Mouse (Mus musculus) liver, adult (tissue): ENCODE results near the gene Lztr1.

ENCODE experiments used
- GATA4 ChIP-seq: IDR thresholded peaks from 2 replicates; pipeline ENCODE4 v1.6.1; 2014; ENCODE audit warnings: mild to moderate bottlenecking, low read length; ENCODE audit not compliant: insufficient replicate concordance

Gene Lztr1

DNA sequence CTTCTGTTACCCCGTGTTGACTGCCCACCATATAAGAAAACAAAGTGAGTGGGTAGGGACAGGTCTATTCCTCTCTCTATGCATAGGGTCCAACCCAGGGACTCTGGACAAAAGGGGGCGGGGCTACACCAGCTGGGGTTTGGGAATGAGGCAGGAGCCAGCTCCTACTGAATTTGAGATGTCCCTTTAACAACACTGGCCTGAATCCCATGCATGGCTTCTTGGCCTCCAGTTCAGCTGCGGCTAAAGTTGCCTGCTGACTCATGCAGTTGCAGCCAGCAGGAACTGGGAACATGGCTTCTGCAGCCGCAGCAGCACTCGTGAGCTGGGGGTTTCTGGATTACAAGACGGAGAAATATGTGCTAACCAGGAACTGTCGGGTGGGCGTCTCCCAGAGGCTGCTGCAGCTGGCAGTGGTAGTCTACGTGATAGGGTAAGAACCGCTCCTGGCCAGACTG is 53.3 kb downstream of the Lztr1 start, which contains the start of gene P2rx6:
TSS of gene P2rx6 (plus strand) at position 135 of the 458 bp plus-strand sequence.
- no peak for TF ChIP-seq GATA4

DNA sequence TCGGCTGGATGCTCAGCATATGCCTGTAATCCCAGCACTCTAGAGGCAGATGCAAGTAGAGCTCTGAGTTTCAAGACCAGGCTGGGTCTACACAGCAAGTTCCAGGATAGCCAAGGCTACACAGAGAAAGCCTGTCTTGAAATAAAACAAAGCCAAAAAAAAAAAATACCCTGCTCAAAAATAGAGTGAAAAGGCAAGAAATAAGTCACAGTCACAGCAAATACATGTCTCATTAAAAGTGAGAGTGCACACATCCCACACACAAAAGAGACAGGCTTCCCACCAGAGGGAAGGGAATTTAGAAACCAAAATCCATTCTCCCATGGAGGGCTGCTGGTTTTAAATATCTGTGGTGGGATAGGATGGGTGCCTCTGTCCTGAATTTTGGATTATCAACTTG is 55.1 kb downstream of the Lztr1 start:
- TF ChIP-seq GATA4, result no peak

DNA sequence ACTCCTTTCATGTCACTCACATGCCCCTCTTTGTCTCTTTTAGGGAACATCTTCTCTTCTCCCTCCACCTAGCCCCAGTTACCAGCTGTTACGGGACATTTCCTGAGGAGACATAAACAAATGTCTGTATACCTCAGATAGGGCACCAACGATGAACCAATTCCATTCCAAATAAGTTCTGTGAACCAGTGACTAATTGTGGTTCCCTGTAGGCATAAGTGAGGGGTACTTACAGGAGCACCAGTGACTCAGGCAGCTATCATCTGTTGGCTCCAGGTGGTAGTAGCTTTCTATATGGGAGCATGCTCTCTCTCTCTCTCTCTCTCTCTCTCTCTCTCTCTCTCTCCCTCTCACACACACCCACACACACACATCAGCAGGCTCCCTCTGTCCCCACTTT is 55.7 kb downstream of the Lztr1 start:
- no peak for TF ChIP-seq GATA4

DNA sequence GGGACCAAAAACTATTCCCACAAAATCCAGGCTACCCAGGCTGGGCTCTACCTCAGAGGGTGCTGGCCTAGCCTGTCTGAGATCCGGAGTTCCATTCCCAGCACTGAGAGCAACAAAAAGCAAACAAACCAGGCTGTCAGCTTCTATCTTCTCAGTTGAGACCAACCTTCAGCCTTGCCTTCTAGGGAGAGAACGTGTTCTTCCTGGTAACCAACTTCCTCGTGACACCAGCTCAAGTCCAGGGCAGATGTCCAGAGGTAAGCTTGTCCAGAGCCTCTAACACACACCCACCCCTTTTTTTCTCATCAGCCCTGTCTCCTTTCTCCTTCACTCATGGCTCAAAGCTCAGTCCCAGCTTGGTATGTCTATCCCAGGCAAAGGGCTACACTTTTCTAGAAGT is 56.3 kb downstream of the Lztr1 start:
- TF ChIP-seq GATA4, result no peak

DNA sequence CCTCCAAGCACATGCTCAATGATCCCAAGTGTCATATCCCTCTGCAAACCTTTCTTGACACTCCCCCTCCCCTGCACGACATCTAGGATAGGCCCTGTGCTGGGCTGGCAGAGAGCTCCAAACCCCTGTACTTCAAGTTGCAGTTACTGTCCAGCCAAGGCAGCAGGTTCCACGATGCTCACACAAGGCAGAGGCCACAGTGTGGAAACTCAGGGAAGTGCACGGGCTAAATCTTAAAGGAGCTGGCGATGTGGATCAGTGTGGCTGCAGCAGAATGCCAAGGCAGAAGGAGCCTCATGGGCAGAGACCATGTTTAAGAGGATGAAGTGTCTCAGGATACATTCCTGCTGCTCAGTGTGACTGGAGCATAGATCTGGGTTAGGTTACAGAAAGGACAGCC is 57.7 kb downstream of the Lztr1 start:
- TF ChIP-seq GATA4, result no peak
